Mouse (Mus musculus): Measurements from ENCODE around the gene Cln5.

DNA sequence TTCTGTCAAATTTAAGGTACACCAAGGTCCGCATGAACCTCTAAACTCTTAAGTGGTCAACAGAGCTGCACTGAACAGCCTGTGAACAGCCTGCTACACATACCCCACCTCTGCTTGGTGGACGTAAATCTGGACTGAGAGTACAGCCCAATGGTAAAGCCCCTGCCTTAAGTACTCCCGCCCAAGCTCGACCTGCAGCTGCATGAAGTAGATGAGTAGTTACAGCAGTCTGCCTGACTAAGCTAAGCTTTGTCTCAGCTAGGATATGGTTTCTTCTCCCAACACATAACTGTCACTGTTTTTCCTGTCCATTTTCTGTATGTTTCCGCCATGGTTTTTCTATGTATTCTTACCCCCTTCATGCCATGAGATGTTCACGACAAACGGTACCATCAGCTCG lies 25.8 kb downstream of the Cln5 start:
- TF ChIP-seq EP300 (IDR thresholded peaks at IDR 0.05; ENCODE audit: low read depth) (no peak), CTCF (IDR thresholded peaks at IDR 0.05; ENCODE audit: low read depth) (no peak)

Data from heart, postnatal 0 days (tissue).